Mouse (Mus musculus) liver, embryonic 14.5 days (tissue): ENCODE results near the gene Myof. TPM values are rescaled to one million over a fixed set of nuclear protein-coding genes. Genes with fewer than 3 reads are reported as not detected.

Experiments used
- ATAC-seq: fragments of 200-750 bp; cut with Nextera tagmentation; 2 replicates; pipeline ENCODE4 v1.8.0; 2017; ENCODE audit warnings: moderate number of reproducible peaks, mild to moderate bottlenecking, moderate library complexity; ENCODE audit not compliant: insufficient read depth
- DNase-seq, 3 experiments: peaks; one replicate each; pipeline ENCODE4 v3.0.0-alpha.2; 2012 to 2013; ENCODE audit warnings: low read depth in 3 of 3, low spot score in 3 of 3
- H3K27ac ChIP-seq: fragments of 300-500 bp; sonication (generic); 2 replicates; pipeline ENCODE4 v1.5.1; 2014; ENCODE audit warnings: moderate library complexity, mild to moderate bottlenecking, control low read depth, inconsistent platforms
- H3K27me3 ChIP-seq: fragments of 300-500 bp; sonication (generic); 2 replicates; pipeline ENCODE4 v1.6.1; 2014; ENCODE audit warnings: mild to moderate bottlenecking, low read length, moderate library complexity; ENCODE audit not compliant: control insufficient read depth, insufficient read depth
- H3K36me3 ChIP-seq: fragments of 300-500 bp; sonication (generic); replicated peaks from 2 replicates; pipeline ENCODE4 v1.6.1; 2014; ENCODE audit warnings: low read depth; ENCODE audit not compliant: control insufficient read depth, insufficient read depth
- H3K4me1 ChIP-seq, 2 experiments: fragments of 200-500 bp in 1 of 2; fragments of 300-500 bp in 1 of 2; sonication (generic) in 1 of 2; replicated peaks; 2 replicates each; pipeline ENCODE4 v1.6.1; 2012 to 2014; ENCODE audit warnings: antibody characterized with exemption in 1 of 2, inconsistent platforms in 1 of 2, low read length in 1 of 2; ENCODE audit not compliant: control insufficient read depth in 2 of 2, insufficient read depth in 2 of 2
- H3K4me2 ChIP-seq: fragments of 300-500 bp; sonication (generic); 2 replicates; pipeline ENCODE4 v1.6.1; 2014; ENCODE audit warnings: low read depth, mild to moderate bottlenecking, control low read depth, moderate library complexity
- H3K4me3 ChIP-seq, 2 experiments: fragments of 200-500 bp in 1 of 2; fragments of 300-500 bp in 1 of 2; sonication (generic) in 1 of 2; 2 replicates each; pipeline ENCODE4 v1.5.1; 2012 to 2014; ENCODE audit warnings: low read depth in 2 of 2, low read length in 2 of 2, mild to moderate bottlenecking in 2 of 2, control low read depth in 1 of 2, inconsistent platforms in 1 of 2, moderate library complexity in 1 of 2; ENCODE audit not compliant: insufficient read depth in 1 of 2
- H3K9ac ChIP-seq: fragments of 300-500 bp; sonication (generic); replicated peaks from 2 replicates; pipeline ENCODE4 v1.6.1; 2014; ENCODE audit warnings: mild to moderate bottlenecking, control low read depth, moderate library complexity
- H3K9me3 ChIP-seq: fragments of 300-500 bp; sonication (generic); 2 replicates; pipeline ENCODE4 v1.6.1; 2016; ENCODE audit warnings: low read length, mixed read lengths; ENCODE audit not compliant: control insufficient read depth
- CTCF ChIP-seq: IDR thresholded peaks from 2 replicates; pipeline ENCODE4 v1.5.1; 2016; ENCODE audit warnings: antibody characterized with exemption, low read depth, control low read depth
- EP300 ChIP-seq: IDR thresholded peaks from 2 replicates; pipeline ENCODE4 v1.6.1; 2016; ENCODE audit warnings: antibody characterized with exemption, low read depth
- WGBS: fragments of 180-500 bp; shearing (Covaris S2); extraction: QIAGEN DNeasy Blood & Tissue Kit; methylation state at CpG from one replicate; pipeline ENCODE4 v1.1.7; 2014; ENCODE audit not compliant: insufficient replicate concordance; 5-methylcytosine and 5-hydroxymethylcytosine counted together
- polyA plus RNA-seq, 2 experiments: library from polyadenylated mRNA; depleted of rRNA in 1 of 2; stranded (reverse) in 1 of 2; unstranded in 1 of 2; fragments of >200 nt; fragmentation: Nextera tagmentation in 1 of 2; extraction: Ambion mirVana in 1 of 2; gene quantifications; 2 replicates each; pipeline versions ENCODE4 v1.2.1 to v1.2.3; 2012 to 2014

Myof gene
- polyA plus RNA-seq, 2 experiments: 1.3 to 2.0 TPM

DNA sequence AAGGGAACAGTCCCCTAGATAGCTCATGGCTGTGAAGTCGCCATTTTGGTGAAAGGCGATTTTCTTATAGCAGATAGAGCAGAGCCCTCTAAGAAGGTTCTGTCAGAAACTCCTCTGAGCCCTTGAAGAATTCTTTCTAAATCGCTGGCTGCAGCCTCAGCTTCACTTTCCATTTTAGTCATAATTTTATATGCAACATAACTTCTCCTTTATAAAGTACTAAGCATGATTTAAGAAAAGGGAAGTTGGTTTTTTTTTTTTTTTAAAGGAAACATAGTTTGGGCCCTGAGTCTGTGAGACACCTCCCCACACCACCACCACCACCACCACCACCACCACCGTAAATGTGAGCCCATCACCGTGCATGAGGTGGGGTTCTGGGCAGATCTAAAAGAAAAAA lies 80.0 kb downstream of the Myof start:
- H3K4me3 ChIP-seq: no peak overlapping the region
- no peaks in the 10 kb centered on the region for H3K36me3 ChIP-seq
- H3K4me1 ChIP-seq: no peaks in the 10 kb centered on the region
- no peak for DNase-seq
- no peaks in the 10 kb centered on the region for H3K9me3 ChIP-seq
- no peak overlapping the region for H3K9ac ChIP-seq
- no peak overlapping the region for H3K4me2 ChIP-seq
- WGBS: 35% methylated on average over 5 of the region's 5 CpGs
- H3K27ac ChIP-seq: no peak overlapping the region
- no peak for ATAC-seq
- H3K27me3 ChIP-seq: no peaks in the 10 kb centered on the region
- TF ChIP-seq EP300 (no peak), CTCF (no peak)

DNA sequence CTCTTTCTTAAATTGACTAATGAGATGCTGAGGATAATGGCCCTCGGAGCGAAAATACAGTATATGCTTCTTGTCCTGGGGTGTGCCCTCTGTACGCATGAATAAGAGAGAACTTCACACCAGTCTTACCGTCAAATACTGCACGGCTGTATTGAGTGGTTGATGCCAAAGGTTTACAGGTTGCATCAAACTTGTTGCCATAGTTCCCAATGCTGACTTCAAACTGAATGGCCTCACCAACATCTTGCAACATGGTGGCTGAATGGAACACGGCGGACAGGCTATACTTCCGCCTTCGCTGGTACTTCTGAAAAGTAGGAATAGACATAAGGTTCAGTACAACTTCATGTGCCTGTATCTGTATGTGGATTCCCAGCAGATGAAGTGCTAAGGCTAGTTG lies 82.6 kb downstream of the Myof start:
- ATAC-seq (no peak), DNase-seq (no peak)
- H3K4me3 ChIP-seq: no peak overlapping the region
- 83% methylated on average over 9 of the region's 9 CpGs for WGBS
- H3K27ac ChIP-seq: no peak overlapping the region
- H3K4me2 ChIP-seq: no peak overlapping the region
- no peaks in the 10 kb centered on the region for H3K27me3 ChIP-seq
- H3K9me3 ChIP-seq: no peaks in the 10 kb centered on the region
- H3K36me3 ChIP-seq: no peaks in the 10 kb centered on the region
- TF ChIP-seq CTCF (no peak), EP300 (no peak)
- H3K4me1 ChIP-seq: no peaks in the 10 kb centered on the region
- H3K9ac ChIP-seq: no peak overlapping the region

DNA sequence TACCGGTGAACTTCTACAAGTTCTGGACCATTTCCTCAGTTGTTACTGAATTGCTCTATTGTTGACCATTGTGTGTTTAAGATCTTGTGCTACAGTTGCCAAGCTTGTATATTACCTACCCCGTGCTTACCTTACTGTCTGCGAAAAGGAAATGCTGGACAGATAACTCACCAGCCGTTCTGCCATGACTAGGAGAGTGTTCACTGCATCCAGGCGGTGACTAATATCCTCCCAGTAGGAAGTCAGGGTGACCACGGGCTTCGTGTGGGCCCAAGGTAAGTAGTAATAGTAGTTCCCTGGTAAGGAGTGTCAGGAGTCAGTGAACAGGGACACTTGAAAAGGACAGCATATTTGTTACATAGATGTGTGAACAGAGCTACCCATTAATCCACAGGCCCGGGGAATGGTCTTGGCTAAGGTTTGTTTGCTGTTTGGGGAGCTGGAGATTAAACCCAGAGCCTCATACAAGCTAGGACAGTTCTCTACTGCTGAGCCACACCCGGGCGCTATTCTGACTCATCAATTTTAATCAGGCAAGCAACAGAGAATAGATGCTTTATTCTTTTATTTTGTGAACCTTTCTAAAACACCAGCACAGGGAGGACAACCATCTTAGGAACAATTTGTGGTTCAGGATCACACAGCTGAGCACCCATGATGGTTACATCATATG lies 83.7 kb downstream of the Myof start:
- TF ChIP-seq EP300 (no peak), CTCF (no peak)
- Histone ChIP-seq H3K36me3 (no peaks in the 10 kb centered on the region), H3K27me3 (no peaks in the 10 kb centered on the region), H3K27ac (no peak overlapping the region), H3K4me2 (no peak overlapping the region), H3K4me1 (no peaks in the 10 kb centered on the region), H3K9ac (no peak overlapping the region), H3K9me3 (no peaks in the 10 kb centered on the region), H3K4me3 (no peak overlapping the region)
- ATAC-seq: no peak
- 46% methylated on average over 10 of the region's 10 CpGs for WGBS
- DNase-seq: no peak

DNA sequence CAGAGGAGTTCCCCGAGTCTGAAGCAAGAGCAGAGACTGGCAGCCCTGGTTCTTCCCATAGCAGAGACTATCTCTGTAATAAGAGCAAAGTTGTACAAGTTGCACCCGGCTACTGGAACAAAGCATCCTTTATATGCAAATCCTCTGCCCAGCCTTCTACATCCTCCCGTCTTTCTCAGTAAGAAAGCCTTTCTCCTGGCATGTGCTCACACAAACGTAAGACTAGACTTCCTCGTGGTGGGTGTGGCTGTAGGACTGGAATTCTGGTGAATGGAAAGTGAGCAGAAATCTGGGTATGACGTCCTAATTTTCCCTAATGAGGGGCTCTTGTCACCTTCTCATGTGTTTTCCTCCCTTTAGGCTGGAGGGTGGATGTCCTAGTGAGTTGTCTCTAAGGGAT lies 84.3 kb downstream of the Myof start:
- DNase-seq (no peak), ATAC-seq (no peak)
- Histone ChIP-seq H3K27ac (no peak overlapping the region), H3K9me3 (no peaks in the 10 kb centered on the region), H3K27me3 (no peaks in the 10 kb centered on the region), H3K36me3 (no peaks in the 10 kb centered on the region), H3K4me3 (no peak overlapping the region), H3K4me1 (no peaks in the 10 kb centered on the region), H3K9ac (no peak overlapping the region), H3K4me2 (no peak overlapping the region)
- 45% methylated on average over 6 of the region's 6 CpGs for WGBS
- TF ChIP-seq CTCF: no peak
- TF ChIP-seq EP300: no peak

DNA sequence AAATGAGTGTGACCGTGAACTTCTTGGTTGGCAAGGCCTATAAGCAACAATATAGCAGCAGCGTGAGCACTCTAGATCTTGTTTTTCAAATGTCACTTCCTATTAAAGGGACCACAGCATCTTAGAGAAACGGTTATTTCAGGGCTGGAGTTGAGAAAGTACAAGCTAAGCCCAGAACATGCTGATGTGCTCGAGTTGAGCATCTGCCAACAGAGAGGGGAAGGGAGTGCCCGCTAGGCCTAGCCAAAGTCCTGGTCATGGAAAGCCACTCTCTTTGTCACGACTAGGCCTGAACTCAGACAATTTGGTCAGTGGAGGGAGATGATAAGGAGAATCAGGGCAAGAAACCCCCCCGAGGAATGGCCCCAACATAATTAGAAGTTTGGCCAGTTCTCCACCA lies 86.1 kb downstream of the Myof start:
- Histone ChIP-seq H3K27me3 (no peaks in the 10 kb centered on the region), H3K4me3 (no peak overlapping the region), H3K9me3 (no peaks in the 10 kb centered on the region), H3K9ac (no peak overlapping the region), H3K4me2 (no peak overlapping the region), H3K4me1 (no peaks in the 10 kb centered on the region), H3K27ac (no peak overlapping the region), H3K36me3 (no peaks in the 10 kb centered on the region)
- ATAC-seq (no peak), DNase-seq (no peak)
- WGBS: 52% methylated on average over 7 of the region's 7 CpGs
- TF ChIP-seq EP300 (no peak), CTCF (no peak)
